Mouse (Mus musculus): ENCODE results near the gene Gm4131.

- no peak for TF ChIP-seq CTCF (conservative IDR thresholded peaks at IDR 0.05; ENCODE audit: insufficient read depth, insufficient read length, low read depth, low read length)
- TF ChIP-seq POLR2A (IDR thresholded peaks at IDR 0.05; ENCODE audit: low read depth, low read length): no peak
These were observed 9.6 kb downstream of the Gm4131 start for GRCm38 (mm10) chr14:62557111-62557510.

Data from kidney, adult 2 months (tissue).